Mouse (Mus musculus) bone marrow macrophage, adult 2 months (primary cell): ENCODE measurements around the gene Zc3h10.

Source experiments
- CTCF ChIP-seq: IDR thresholded peaks from 2 replicates; pipeline ENCODE4 v1.5.1; 2012; ENCODE audit warnings: low read depth, mild to moderate bottlenecking, low read length, moderate library complexity
- POLR2A ChIP-seq: IDR thresholded peaks from 2 replicates; pipeline ENCODE4 v1.6.1; 2012; ENCODE audit warnings: mild to moderate bottlenecking, low read depth, low read length, borderline replicate concordance

DNA sequence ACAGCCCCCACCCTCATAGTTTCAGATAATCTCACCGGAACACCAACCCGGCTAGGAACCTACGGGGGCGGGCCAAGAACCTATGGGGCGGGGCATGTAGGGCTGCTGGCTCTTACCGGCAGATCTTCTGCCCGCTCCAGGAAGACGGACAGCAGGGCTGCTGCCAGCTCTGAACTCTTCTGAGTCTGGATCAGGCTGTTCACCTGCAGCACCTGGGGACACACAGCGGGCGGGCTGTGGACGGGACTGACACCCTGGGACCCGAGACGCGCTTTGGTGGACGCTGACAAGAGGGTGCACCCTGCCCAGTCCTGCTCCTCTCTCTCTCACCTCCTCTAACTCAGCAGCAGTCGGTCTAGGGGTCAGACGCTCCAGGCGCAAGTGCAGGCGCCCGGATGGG is 31.5 kb downstream of the Zc3h10 start:
- no peak for TF ChIP-seq POLR2A
- no peak for TF ChIP-seq CTCF
